Mouse (Mus musculus) gastrocnemius, adult 2 months (tissue): ENCODE measurements around the gene Bbc3. TPM values are rescaled to one million over a fixed set of nuclear protein-coding genes. Genes with fewer than 3 reads are reported as not detected.
"Not testable (repeated sequence)": the region's sequence is repeated elsewhere in the genome, so short reads cannot be mapped to it uniquely, and the experiment has no call there.

Experiments
- DNase-seq: peaks from one replicate; pipeline ENCODE4 v3.0.0; 2022
- H3K27ac ChIP-seq: fragments of 200-600 bp; 2 replicates; pipeline ENCODE4 v1.8.1; 2022; ENCODE audit warnings: mild to moderate bottlenecking
- H3K4me3 ChIP-seq: fragments of 200-600 bp; 2 replicates; pipeline ENCODE4 v1.8.1; 2022; ENCODE audit warnings: mild to moderate bottlenecking, moderate library complexity
- CTCF ChIP-seq: fragments of 200-600 bp; IDR thresholded peaks from 2 replicates; pipeline ENCODE4 v1.8.1; 2022; ENCODE audit warnings: antibody characterized with exemption, mild to moderate bottlenecking, moderate library complexity
- intact Hi-C: fragments of 180-260 bp; cut with DNase I; formaldehyde crosslinking; loops from one replicate; pipeline ENCODE4 v1.15.1; 2025
- total RNA-seq, 2 experiments: library from RNA; stranded (reverse); gene quantifications; 2 replicates each; pipeline ENCODE4 v1.2.3; 2021

Bbc3 gene
- total RNA-seq, 2 experiments from 2014 or later = 1.4 to 2.9 TPM

DNA sequence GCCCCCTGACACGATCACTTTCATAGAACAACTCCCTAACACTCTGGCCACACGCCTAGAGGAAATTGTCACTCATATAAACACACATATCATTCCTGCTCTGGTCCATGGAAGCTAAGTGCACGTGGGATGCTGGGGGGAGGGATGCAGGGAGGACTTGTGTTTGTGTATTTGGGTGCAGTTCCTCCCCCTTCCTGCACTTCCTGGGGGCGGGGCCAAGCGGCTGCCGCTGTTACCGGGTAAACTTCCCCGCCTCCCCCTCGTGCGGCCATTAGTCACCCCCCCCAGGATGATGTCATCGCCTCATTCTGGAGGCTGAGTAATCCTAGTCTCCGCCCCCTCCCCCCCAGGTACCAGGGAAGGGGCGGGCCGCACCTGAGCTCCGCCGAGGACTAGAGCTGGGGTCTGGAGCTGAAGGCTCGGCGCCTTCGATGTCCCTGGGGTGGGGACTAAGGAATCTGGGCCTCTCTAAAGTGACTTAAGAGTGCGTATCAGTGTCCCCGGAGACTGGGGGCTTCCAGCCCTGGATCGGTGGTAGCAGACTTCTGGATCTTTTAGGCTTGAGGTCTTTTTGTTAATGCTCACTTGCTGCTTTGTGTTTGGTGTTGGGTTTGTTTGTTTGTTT lies 11.3 kb upstream of the Bbc3 start:
- DNase-seq = peak; percentile 93
- peak overlapping the region; percentile 95 for H3K27ac ChIP-seq
- intact Hi-C loops = loop anchor here (5.0 to 10.0 kb wide), 2 partner anchors 168 to 320 kb away; no protein-coding TSS in a partner anchor
- peak; percentile 38 for TF ChIP-seq CTCF
- H3K4me3 ChIP-seq = peak overlapping the region; percentile 69

DNA sequence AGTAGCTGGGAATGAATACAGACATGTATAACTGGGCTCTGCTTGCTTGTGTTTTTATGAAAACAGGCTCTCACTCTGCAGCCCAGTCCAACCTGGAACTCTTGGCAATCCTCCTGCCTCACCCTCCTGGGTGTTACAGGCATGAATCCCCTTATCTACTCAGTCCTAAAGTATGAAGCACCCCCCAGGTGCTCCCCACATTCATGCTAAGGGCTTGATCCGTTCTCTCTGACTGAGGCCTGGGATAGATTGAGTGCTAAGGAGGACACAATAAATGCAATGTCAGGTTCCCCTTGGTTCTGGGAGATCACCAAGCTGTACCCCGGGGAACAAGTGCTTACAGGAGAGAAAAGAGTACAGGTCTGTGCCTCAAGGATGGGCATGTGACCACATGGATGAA lies 10.6 kb upstream of the Bbc3 start:
- intact Hi-C loops = loop anchor here (5.0 to 10.0 kb wide), 2 partner anchors 167 to 320 kb away; no protein-coding TSS in a partner anchor
- Histone ChIP-seq H3K27ac (peak overlapping the region; percentile 95), H3K4me3 (no peak overlapping the region)
- no peak for TF ChIP-seq CTCF
- no peak for DNase-seq

- peak overlapping the region; percentile 24; the same call in 1 of the 2 replicates for H3K27ac ChIP-seq
- no peak for DNase-seq
- no peak for TF ChIP-seq CTCF
- intact Hi-C loops = loop anchor here (5.0 to 10.0 kb wide), 2 partner anchors 166 to 318 kb away; no protein-coding TSS in a partner anchor
- H3K4me3 ChIP-seq = no peak overlapping the region
These were observed 9.3 kb upstream of the Bbc3 start for GRCm38 (mm10) chr7:16298927-16299326.

DNA sequence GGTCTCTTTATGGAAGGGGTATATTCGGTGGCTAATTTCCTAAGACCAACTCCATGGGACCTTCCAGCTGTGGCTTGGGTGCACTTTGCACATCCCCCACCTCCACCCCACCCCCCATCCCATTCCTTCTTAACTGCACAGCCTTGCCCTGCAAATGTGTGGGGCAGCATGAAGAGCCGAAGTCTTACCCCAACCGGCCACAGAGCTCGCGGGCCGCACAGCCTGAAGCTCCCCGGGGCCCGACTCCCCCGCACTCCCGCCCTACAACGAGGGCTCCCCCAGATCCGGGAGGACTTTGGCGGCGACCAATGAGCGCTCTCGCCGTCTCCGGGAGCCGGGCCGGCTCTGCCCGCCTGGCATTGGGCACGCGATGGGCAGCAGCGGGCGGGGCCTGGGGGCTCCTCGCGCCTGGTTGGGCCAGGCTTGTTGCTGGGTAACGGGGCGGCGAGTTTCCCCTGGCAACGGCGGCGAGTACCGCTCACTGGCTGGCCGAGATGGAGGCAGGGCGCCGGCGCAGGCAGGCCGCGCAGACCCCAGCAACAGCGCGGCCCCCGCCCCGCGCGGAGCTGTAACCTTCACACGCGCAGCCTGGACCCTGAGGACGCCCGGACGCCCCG lies 8.7 kb upstream of the Bbc3 start:
- H3K4me3 ChIP-seq = peak overlapping the region; percentile 68
- peak overlapping the region; percentile 24 for H3K27ac ChIP-seq
- TF ChIP-seq CTCF = no peak
- DNase-seq = peak; percentile 96
- intact Hi-C loops = loop anchor here (5.0 to 10.0 kb wide), 2 partner anchors 165 to 318 kb away; no protein-coding TSS in a partner anchor

- intact Hi-C loops, DNase-seq, H3K27ac ChIP-seq, H3K4me3 ChIP-seq: not testable (repeated sequence)
These were observed 1.1 kb upstream of the Bbc3 start for GRCm38 (mm10) chr7:16307141-16307540.

- TF ChIP-seq CTCF = no peak
- intact Hi-C loops = no loop called here
- DNase-seq = no peak
- peak overlapping the region; percentile 95 for H3K27ac ChIP-seq
- peak overlapping the region; percentile 84 for H3K4me3 ChIP-seq
These were observed 543 bp downstream of the Bbc3 start for GRCm38 (mm10) chr7:16308555-16309317.

DNA sequence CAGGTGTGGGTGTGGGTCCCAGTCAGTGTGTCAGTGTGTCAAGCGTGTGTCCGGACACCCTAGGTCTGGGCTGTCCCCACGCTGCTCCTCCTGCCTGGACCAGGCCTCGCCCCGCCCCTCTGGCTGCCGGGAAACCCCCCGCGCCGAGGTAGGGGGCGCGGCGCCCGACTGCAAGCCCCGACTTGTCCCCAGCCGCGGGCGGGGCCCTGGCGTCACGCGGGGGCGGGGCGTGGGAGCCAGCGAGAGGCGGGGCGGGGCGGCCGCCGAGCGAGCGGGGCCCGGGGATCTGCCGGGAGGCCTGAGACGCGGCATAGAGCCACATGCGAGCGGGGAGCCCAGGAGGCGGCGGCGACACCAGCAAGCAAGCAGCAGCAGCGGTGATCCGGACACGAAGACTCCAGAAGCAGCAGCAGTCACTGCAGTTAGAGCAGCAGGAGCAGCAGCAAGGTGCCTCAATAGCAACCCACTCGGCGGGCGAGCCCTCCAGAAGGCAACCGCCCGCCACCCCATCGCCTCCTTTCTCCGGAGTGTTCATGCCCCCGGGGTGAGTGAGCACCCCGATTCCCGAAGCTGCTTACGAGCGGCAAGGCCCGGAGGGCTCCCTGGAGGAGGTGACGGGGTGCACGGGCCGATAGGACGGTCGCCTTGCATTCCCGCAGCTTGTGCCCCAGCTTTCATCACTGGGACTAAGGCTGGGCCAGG lies 1.3 kb downstream of the Bbc3 start:
- H3K4me3 ChIP-seq = peak overlapping the region; percentile 84
- DNase-seq = peak; percentile 95
- peak overlapping the region; percentile 95 for H3K27ac ChIP-seq
- intact Hi-C loops = no loop called here
- no peak for TF ChIP-seq CTCF

GRCm38 (mm10) chr7:16310020-16310520 lies 1.9 kb downstream of the Bbc3 start:
- peak; percentile 93 for DNase-seq
- H3K4me3 ChIP-seq = peak overlapping the region; percentile 84
- peak; percentile 79 for TF ChIP-seq CTCF
- intact Hi-C loops = no loop called here
- peak overlapping the region; percentile 95 for H3K27ac ChIP-seq

DNA sequence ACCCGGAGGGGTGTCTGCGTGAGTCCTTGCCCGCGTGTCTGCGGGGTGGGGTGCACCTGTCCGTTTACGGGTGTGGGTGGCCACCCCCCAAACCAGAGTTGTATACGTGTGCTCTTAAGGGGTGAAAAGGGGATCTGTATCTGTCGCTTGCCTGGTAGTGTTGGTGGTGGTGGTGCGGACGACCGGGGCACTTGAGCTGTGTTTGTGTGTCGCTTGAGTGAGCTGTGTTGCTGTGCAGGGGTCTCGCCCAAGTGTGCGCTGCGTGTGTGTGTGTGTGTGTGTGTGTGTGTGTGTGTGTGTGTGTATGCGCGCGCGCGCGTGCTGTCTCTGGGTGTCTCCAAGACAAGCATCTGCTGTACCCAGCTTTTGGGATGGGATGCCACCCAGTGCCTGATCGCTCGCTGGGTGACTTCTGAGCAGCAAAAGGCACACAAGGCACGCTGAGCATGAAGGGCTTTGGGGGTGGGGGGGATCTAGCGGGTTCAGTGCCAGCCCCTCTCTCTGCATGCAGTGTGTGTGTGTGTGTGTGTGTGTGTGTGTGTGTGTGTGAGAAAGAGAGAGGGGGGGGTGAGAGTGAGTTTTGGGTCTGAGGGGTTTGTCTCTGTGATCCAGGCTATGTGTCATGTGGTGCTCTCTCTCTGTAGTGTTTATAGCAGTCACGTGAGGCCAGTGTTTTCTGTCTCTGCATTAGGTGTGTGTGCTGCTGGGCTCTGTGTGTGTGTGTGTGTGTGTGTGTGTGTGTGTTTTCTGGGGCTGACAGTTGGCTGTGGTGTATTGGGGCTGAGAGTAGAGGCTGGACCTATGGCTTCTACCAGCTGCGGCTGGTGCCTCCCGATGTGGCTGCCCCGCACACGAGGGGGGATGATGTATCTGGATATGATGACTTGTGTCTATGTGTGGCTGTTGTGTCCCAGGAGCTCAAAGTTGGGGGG lies 2.6 kb downstream of the Bbc3 start:
- no peak for TF ChIP-seq CTCF
- Histone ChIP-seq H3K27ac (peak overlapping the region; percentile 100), H3K4me3 (peak overlapping the region; percentile 84)
- intact Hi-C loops = no loop called here
- DNase-seq = peak; percentile 50

GRCm38 (mm10) chr7:16311453-16312004 lies 3.3 kb downstream of the Bbc3 start:
- Histone ChIP-seq H3K4me3 (peak overlapping the region; percentile 84), H3K27ac (peak overlapping the region; percentile 100)
- no peak for TF ChIP-seq CTCF
- DNase-seq = peak; percentile 39
- intact Hi-C loops = no loop called here
